Mouse (Mus musculus) R1 (cell line): ENCODE results near the gene Psrc1.

ENCODE experiments used
- DNase-seq: peaks from one replicate; pipeline ENCODE4 v3.0.0-alpha.2; 2018; ENCODE audit warnings: low read depth, low spot score

Gene Psrc1

DNA sequence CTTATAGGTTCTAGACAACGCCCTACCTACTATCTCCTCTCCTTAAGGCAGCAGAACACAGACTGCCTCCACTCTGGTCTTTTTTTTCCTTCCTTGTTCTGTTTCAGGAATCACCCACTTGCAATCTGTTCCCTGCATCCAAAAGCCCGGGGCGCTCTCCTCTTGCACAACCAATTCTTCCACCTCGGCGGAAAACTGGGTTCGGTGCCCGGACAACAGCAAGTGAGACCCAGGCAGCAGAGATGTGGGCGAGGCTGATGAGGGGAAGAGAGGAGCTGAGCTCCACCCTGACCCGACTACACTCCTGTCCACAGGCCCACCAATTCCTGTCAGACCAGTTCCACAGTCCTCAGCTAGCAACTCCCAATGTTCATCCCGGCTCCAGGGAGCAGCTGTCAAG lies 2.5 kb downstream of the Psrc1 start:
- no peak for DNase-seq

DNA sequence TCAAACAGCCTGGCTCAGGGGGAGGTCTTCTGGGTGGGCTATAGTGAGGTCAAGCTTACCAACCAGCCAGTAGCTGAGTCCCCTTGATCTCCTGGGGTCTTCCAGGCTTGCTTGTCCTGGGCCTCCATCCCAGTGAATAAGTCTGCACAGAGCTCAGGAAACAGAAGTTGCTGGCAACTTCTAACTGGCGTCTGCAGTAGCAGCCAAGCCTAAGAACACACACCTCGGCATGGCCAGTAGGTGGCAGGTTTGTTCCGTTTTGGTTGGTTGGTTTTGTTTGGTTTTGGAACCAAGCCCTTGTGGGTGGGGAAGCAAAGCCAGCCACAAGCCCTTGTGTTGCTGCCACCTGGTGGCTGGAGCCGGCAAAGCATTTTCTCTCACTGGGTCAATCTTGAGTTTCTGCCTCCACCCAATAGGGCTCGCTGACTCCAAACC lies 5.5 kb downstream of the Psrc1 start:
- DNase-seq = peak; percentile 97

DNA sequence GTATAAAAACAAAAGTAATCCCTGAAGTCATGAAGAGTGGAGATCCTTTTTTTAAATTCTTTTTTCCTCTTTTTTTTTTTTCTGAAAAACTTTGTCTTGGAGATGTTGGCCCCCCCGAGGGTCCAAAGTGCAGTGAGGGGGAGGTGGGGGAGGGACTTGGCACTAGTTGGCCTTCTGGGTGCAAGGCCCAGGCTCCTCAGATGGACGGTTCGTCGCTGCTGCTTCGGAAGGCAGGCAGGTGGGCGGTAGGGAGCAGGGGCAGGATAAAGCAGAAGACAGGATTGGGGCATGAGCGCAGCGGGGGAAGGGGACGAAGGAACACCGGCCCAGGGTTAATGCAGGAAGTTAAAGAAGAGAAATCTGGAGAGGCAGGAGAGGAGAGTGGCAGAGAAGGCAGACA lies 8.7 kb downstream of the Psrc1 start:
- no peak for DNase-seq

DNA sequence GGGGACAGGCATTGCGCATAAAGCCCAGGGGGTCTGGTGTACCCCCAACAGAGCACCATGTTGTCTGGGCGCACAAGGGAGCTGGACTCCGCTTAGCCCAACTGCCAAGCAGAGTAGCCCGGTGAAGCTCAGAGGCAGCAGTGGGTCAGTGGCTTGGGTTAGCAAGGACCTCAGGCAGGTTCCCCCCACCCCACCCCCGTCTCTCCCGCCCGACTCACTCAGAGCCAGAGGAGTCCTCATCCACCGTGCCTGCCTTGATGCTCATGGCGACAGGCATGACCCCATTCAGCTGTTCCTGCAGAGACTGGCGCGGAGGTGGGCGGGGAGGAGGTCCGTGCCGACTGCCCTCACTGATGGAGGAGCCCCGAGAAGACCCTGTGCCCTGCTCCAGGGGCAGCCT lies 9.2 kb downstream of the Psrc1 start:
- no peak for DNase-seq

DNA sequence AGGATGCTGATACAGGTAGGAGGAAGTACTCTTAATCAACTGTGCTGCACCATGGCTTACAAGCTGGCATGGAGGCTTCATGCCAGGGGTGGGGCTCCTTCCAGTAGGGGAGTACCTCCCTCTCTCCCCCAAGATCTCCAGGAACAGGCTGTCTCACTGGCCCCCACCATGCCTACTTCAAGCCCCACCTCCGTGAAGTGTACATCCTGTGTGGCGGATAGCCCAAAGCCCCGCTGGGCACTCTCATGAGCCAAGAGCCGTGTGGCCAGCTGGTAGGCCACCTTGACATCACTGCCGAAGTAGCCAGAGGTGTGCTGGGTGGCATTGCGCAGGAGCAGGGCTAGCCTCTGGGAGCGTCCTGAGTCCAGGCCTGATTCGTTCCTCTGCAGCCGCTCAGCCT lies 14.6 kb downstream of the Psrc1 start:
- no peak for DNase-seq

DNA sequence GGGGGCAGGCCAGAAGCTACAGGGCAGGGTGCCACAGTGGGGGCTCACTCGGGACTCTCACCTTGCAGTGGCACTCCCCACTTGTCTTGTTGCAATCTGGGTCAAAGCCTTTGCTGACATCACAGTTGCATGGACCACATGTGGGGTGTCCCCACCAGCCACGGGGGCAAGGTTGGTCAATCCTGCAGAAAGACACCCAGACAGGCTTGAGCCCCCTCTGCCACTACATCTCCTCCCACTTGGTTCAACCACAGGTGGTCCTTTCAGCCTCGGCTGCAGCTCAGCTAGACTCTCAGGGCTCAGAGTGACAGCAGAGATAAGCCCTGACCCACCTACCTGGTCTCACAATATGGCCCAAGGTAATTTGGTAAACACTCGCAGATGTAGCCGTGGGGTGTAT lies 16.8 kb downstream of the Psrc1 start:
- DNase-seq = no peak

GRCm38 (mm10) chr3:108401692-108402527 lies 18.3 kb downstream of the Psrc1 start:
- DNase-seq = peak; percentile 91

- DNase-seq = no peak
These were observed 18.9 kb downstream of the Psrc1 start for GRCm38 (mm10) chr3:108402528-108402920.

GRCm38 (mm10) chr3:108405536-108406305 lies 22.1 kb downstream of the Psrc1 start:
- DNase-seq = peak; percentile 76

- DNase-seq = no peak
These were observed 22.8 kb downstream of the Psrc1 start for GRCm38 (mm10) chr3:108406306-108406885.

GRCm38 (mm10) chr3:108408517-108409008 lies 24.9 kb downstream of the Psrc1 start:
- DNase-seq = no peak

DNA sequence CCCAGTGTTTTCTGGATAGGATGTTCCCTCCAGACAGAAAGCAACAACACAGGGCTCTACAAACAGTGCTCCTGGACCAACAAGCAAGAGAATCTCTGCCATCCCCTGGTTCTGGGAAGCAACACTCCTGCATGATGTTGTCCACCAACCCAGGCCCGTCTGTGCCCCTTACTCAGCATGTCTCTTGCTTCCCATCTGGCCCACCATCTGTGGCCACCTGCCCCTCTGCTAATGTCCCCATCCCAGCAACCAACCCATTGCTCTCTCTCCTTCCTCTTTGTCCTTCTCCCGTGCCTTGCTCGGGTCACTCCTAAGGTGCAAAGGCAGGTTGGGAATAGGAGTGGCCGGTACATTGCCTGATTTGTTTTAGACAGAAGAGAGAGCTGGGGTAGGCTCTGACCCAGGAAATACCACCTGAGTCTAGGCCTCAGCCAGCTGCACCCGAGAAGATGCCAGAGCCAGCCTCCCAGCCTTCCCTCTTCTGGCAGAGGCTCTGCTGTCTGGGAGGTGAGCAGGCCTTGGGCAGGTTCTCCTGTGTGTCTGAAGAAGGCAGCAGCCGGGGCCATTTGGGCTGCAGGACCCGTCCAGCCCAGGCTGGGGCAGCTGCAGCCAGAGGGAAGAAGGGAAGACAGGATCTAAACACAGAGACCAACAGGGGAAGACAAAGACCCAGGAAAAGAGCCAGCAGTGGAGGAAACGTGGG lies 26.2 kb downstream of the Psrc1 start:
- DNase-seq = no peak

DNA sequence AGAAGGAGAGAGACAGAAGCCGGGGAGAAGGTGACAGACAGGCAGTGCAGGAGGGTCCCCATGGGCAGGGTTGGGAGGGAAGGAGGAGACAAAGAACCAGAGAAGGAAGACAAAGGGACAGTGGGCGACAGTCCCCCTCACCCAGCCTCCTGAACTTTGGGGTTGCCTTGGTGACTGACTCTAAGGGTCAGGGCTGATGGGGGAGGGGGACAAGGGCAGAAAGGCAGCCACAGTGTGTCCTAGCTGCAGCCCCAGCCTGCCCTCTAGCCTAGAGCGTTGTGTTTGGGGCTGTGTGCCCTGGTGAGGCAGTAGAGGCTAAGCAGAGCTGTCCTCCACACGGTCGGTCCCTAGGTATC lies 26.7 kb downstream of the Psrc1 start:
- no peak for DNase-seq

GRCm38 (mm10) chr3:108411026-108411753 lies 27.6 kb downstream of the Psrc1 start:
- no peak for DNase-seq

DNA sequence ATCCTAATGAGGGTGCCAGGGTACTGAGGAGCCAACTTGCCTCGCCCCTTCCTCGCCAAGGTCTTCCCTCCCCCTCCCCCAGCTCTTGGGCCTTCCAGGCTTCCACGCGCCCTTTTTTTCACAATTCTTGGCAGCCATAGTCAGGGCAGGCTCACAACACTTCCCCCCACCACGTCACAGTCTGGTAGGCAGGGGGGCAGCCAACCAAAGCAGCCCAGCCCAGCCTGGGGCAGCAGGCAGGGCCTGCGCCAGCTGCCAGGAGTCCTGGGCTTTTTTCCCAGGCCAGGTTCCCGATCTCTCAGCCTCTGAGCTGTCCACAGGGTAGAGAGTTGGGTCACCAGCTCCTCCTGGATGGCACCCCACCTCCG lies 28.1 kb downstream of the Psrc1 start:
- no peak for DNase-seq

DNA sequence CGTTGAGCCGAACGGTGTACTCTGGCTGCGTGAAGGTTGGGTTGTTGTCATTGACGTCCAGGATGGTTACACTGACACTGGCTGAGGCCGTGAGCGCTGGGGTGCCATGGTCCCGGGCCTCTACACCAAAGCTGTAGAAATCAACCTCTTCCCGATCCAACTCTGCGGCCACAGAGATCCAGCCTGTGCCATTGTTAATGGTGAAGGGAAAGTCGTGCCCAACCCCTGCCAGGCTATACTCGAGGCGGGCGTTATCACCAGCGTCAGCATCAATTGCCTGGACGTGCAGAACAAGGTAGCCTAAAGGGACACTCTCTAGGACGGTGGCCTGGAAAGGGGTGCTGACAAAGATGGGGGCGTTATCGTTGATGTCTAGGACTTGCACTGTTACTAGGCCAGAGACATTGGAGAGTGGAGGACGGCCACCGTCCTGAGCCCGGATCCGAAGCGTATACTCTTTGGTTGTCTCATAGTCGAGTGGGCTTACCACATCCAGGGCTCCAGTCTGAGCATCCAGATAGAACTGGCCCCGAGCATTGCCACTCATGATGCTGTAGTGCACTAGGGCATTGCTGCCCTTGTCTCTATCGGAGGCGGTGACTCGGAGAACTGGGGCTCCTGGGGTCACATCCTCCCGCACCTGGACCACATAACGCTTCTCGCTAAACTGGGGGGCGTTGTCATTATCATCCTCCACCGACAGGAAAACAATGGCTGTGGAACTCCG lies 30.2 kb downstream of the Psrc1 start:
- DNase-seq = no peak

DNA sequence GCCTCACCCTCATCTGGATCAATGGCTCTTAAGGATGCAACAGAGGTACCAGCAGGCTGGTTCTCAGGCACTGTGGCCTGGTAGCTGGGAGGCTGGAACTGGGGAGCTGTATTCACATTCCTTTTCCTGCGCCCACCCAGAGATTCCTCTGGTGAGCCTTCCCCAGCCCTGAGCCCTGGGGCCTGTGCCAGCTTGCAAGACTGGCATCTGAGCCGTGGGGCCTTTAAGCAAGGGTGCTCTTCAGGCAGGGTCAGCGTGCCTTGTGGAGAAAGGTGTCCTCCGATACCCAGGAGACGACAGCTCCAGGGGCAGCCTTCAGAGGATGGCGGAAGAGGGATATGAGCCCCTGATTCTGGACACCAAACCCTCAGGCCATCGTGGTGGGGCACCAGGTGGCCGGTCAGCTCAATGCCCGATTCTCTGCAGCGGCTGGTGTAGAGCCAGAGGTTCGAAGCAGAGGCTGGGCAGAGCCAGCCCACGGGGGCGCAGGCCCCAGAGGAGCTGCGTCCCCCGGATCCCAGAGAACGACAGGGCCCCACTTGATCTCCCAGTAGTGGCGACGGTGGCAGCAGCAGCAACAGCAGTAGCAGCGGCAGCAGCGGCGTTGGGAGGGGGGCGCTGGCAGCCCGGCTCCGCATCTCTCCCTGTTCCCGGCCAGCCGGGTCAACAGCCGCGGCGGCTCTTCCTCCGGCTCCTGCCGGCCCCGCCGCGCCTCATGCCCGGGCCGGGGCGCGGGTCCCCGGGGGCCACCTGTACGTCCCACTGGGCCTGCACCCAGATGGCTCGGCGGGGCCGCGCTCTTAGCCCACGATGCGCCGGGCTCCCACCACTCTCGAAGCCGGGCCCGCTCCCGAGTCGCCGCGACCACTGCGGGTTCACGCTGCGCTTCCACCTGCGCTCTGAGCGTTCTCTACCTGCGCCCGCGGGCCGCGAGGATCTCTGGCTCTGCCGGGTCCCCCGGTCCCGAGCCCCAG lies 31.5 kb downstream of the Psrc1 start, which contains the start of gene Celsr2:
TSS of gene Celsr2 (minus strand) at position 696 of the 974 bp plus-strand sequence.
- peak; percentile 43 for DNase-seq

- peak; percentile 71 for DNase-seq
These were observed 32.2 kb downstream of the Psrc1 start for GRCm38 (mm10) chr3:108415831-108416223.

- DNase-seq = no peak
These were observed 39.4 kb downstream of the Psrc1 start for GRCm38 (mm10) chr3:108423006-108423405.
